Mouse (Mus musculus) CH12.LX (cell line): ENCODE data around the gene Gm20388. TPM values are rescaled to one million over a fixed set of nuclear protein-coding genes. Genes with fewer than 3 reads are reported as not detected.

Source experiments
- DNase-seq: peaks from one replicate; pipeline ENCODE4 v3.0.0-alpha.2; 2013; ENCODE audit errors: extremely low read depth
- H3K27ac ChIP-seq: 2 replicates; pipeline ENCODE4 v1.5.1; 2012; ENCODE audit warnings: low read depth, mild to moderate bottlenecking, control low read depth, moderate library complexity; ENCODE audit not compliant: insufficient read depth
- H3K27me3 ChIP-seq: replicated peaks from 2 replicates; pipeline ENCODE3; 2012; ENCODE audit warnings: inconsistent platforms
- H3K36me3 ChIP-seq, 2 experiments: replicated peaks in 1 of 2; 2 replicates each; pipeline versions ENCODE3 to v1.6.1; 2012; ENCODE audit warnings: inconsistent platforms in 1 of 2, low read length in 1 of 2, mild to moderate bottlenecking in 1 of 2, mixed read lengths in 1 of 2, moderate library complexity in 1 of 2; ENCODE audit not compliant: control insufficient read depth in 1 of 2, insufficient read depth in 1 of 2
- H3K4me1 ChIP-seq, 2 experiments: 2 replicates each; pipeline ENCODE4 v1.6.1; 2012; ENCODE audit warnings: inconsistent platforms in 1 of 2, moderate library complexity in 1 of 2; ENCODE audit not compliant: insufficient read depth in 2 of 2, control insufficient read depth in 1 of 2
- H3K4me2 ChIP-seq: 2 replicates; pipeline ENCODE4 v1.6.1; 2012; ENCODE audit warnings: low read depth, mild to moderate bottlenecking, control low read depth; ENCODE audit not compliant: poor library complexity, insufficient read depth, severe bottlenecking
- H3K4me3 ChIP-seq, 3 experiments: fragments of 150-350 bp in 1 of 3; sonication (generic) in 1 of 3; replicated peaks in 1 of 3; 2 replicates each; pipeline versions ENCODE3 to v1.5.1; 2011 to 2012; ENCODE audit warnings: low read depth in 2 of 3, low read length in 2 of 3, mild to moderate bottlenecking in 2 of 3, moderate library complexity in 2 of 3, control low read depth in 1 of 3, improper control_type of control experiment in 1 of 3, inconsistent platforms in 1 of 3, mixed read lengths in 1 of 3; ENCODE audit not compliant: poor library complexity in 1 of 3
- H3K79me2 ChIP-seq: replicated peaks from 2 replicates; pipeline ENCODE4 v1.6.1; 2012; ENCODE audit warnings: mild to moderate bottlenecking, moderate library complexity; ENCODE audit not compliant: control insufficient read depth, poor library complexity, insufficient read depth, severe bottlenecking; ENCODE audit errors: extremely low read depth
- H3K9ac ChIP-seq: 2 replicates; pipeline ENCODE4 v1.6.1; 2012; ENCODE audit warnings: low read depth, mild to moderate bottlenecking, control low read depth, moderate library complexity; ENCODE audit not compliant: insufficient read depth
- H3K9me3 ChIP-seq: replicated peaks from 2 replicates; pipeline ENCODE3; 2012; ENCODE audit warnings: low read length, inconsistent platforms, mixed read lengths
- ETS1 ChIP-seq: conservative IDR thresholded peaks from 2 replicates; pipeline ENCODE4 v1.6.1; 2012; ENCODE audit warnings: low read depth, mild to moderate bottlenecking, inconsistent platforms, low read length, improper control_type of control experiment, moderate library complexity
- GABPA ChIP-seq: IDR thresholded peaks from 2 replicates; pipeline ENCODE4 v1.6.1; 2012; ENCODE audit warnings: low read depth, low read length, improper control_type of control experiment, inconsistent platforms; ENCODE audit not compliant: insufficient replicate concordance
- KAT2A ChIP-seq: IDR thresholded peaks from 2 replicates; pipeline ENCODE4 v1.6.1; 2012; ENCODE audit warnings: low read length, improper control_type of control experiment, inconsistent platforms; ENCODE audit not compliant: insufficient replicate concordance
- MAX ChIP-seq: IDR thresholded peaks from 2 replicates; pipeline ENCODE4 v1.6.1; 2011; ENCODE audit warnings: low read length, improper control_type of control experiment
- MAZ ChIP-seq: IDR thresholded peaks from 2 replicates; pipeline ENCODE4 v1.6.1; 2012; ENCODE audit warnings: low read depth, mild to moderate bottlenecking, inconsistent platforms, low read length, improper control_type of control experiment, moderate library complexity
- MYC ChIP-seq: IDR thresholded peaks from 2 replicates; pipeline ENCODE4 v1.6.1; 2011; ENCODE audit warnings: low read depth, mild to moderate bottlenecking, improper control_type of control experiment, low read length
- NRF1 ChIP-seq: IDR thresholded peaks from 2 replicates; pipeline ENCODE4 v1.6.1; 2014; ENCODE audit warnings: low read depth, mild to moderate bottlenecking, inconsistent platforms, low read length, improper control_type of control experiment, moderate library complexity
- POLR2A ChIP-seq: IDR thresholded peaks from 2 replicates; pipeline ENCODE4 v1.6.1; 2011; ENCODE audit warnings: low read depth, mild to moderate bottlenecking, improper control_type of control experiment, low read length
- RAD21 ChIP-seq: IDR thresholded peaks from 2 replicates; pipeline ENCODE4 v1.6.1; 2011; ENCODE audit warnings: low read depth, mild to moderate bottlenecking, low read length, improper control_type of control experiment, moderate library complexity
- RCOR1 ChIP-seq: conservative IDR thresholded peaks from 2 replicates; pipeline ENCODE4 v1.6.1; 2012; ENCODE audit warnings: low read depth, mild to moderate bottlenecking, inconsistent platforms, low read length, improper control_type of control experiment
- SIN3A ChIP-seq: IDR thresholded peaks from 2 replicates; pipeline ENCODE4 v1.6.1; 2012; ENCODE audit warnings: low read length, improper control_type of control experiment, inconsistent platforms
- SMC3 ChIP-seq: IDR thresholded peaks from 2 replicates; pipeline ENCODE4 v1.6.1; 2011; ENCODE audit warnings: low read depth, low read length, improper control_type of control experiment
- USF1 ChIP-seq: IDR thresholded peaks from 2 replicates; pipeline ENCODE4 v1.6.1; 2014; ENCODE audit warnings: low read depth, mild to moderate bottlenecking, inconsistent platforms, low read length, improper control_type of control experiment
- ZKSCAN1 ChIP-seq: IDR thresholded peaks from 2 replicates; pipeline ENCODE4 v1.6.1; 2012; ENCODE audit warnings: low read depth, inconsistent platforms, low read length, improper control_type of control experiment, borderline replicate concordance
- dilution Hi-C: fragments of 300-500 bp; cut with MboI; formaldehyde crosslinking; loops from 2 replicates; pipeline ENCODE4 v1.14.3; 2020; ENCODE audit warnings: low sequenced_read_pairs; ENCODE audit not compliant: extremely low pct_unique_long_range_greater_than_20kb, extremely low pct_ligation_motif_present
- in situ Hi-C: fragments of 300-500 bp; cut with MboI; formaldehyde crosslinking; loops from 3 replicates; pipeline ENCODE4 v1.14.3; 2019; ENCODE audit warnings: low sequenced_read_pairs, low pct_ligation_motif_present, low pct_unique_long_range_greater_than_20kb, mixed read lengths
- polyA plus RNA-seq: library from polyadenylated mRNA; unstranded; fragments of >175 nt; gene quantifications from 2 replicates; pipeline ENCODE4 v1.2.1, GENCODE M21; 2012; ENCODE audit warnings: low read depth; ENCODE audit not compliant: insufficient read length
- total RNA-seq, 2 experiments: library from RNA; depleted of rRNA; stranded (reverse); fragments of 300-350 nt in 1 of 2; fragments of >200 nt in 1 of 2; gene quantifications; 2 replicates each; pipeline ENCODE4 v1.2.3; 2012 to 2014

Gm20388 gene
- total and polyA plus RNA-seq, 3 experiments: 14.8 to 26.3 (median 22.2) TPM

DNA sequence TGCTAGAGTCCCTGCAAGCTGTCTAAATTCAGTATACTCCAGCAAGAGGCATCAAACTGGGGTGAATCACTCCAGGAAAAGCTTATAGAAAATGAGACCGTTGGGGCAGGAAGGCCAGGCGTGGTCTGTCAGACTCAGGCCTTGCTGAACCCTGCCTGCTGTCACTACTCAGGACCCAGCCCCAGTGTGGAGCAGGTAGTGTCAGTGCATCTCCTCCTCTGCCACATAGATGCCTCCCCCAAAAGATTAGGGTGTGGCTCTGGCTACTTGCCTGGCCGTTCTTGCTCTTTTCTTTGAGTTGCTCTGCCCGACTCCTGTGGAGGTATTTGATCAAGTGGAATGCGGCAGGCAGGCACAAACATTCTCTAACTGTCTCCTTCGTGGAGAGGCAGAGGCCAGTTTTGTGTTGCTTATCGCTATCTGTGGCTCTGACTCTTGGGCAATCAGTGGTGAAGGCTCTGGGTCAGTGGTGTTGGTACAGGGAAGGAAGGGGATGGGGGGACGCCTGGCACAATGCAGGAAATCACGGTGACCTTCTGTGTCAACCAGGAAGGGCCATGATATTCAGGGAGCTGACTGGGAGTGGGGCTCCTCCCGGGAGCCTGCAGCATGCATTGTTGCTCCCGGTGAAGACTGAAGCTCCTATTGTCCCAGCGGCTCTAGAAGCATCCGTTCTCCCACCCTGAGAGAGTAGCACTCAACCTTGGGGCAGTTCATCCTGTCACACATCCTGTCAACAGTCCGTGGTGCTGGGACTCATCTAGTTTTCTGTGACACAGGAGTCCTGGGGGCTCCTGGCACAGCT is 215.9 kb downstream of the Gm20388 start:
- no peak overlapping the region for H3K27ac ChIP-seq
- dilution Hi-C loops: no loop called here
- H3K4me2 ChIP-seq: no peak overlapping the region

DNA sequence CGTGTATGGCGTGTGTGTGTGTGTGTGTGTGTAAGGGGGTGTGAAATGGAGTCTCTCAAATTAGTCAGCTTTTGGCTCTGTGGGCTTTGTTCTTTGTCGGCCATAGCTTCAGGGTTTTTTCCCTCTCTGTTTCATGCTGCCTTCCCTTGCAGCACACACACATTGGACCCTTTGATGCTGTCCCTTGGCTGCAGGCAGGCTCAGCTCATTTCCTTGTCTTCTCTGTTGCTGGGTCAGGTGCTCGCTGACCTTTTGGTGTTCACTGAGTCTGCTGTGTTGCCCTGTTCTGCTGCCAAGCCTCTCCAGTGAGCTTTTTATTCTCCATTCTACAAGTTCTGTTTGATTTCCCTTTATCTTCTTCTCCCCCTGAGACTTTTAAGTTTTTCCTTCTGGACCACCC is 218.9 kb downstream of the Gm20388 start:
- no peaks in the 10 kb centered on the region for H3K79me2 ChIP-seq
- H3K4me2 ChIP-seq: no peak overlapping the region
- no peak for DNase-seq
- H3K36me3 ChIP-seq: no peaks in the 10 kb centered on the region
- TF ChIP-seq ETS1 (no peak), USF1 (no peak), MAX (no peak), NRF1 (no peak), SIN3A (no peak), RAD21 (no peak), POLR2A (no peak), SMC3 (no peak), GABPA (no peak)
- in situ Hi-C loops: no loop called here
- H3K4me3 ChIP-seq: no peak overlapping the region
- H3K9ac ChIP-seq: no peak overlapping the region
- dilution Hi-C loops: no loop called here
- peaks cover 90% of the 10 kb centered on the region for H3K27me3 ChIP-seq
- H3K4me1 ChIP-seq: no peaks in the 10 kb centered on the region
- H3K27ac ChIP-seq: no peak overlapping the region
- H3K9me3 ChIP-seq: peaks cover 8% of the 10 kb centered on the region

More for the DNA sequence above, 215.9 kb downstream of the Gm20388 start:
- no peaks in the 10 kb centered on the region for H3K36me3 ChIP-seq
- H3K9ac ChIP-seq: no peak overlapping the region
- TF ChIP-seq KAT2A: no peak
- peaks cover 8% of the 10 kb centered on the region for H3K9me3 ChIP-seq
- no peak for DNase-seq
- H3K4me3 ChIP-seq: no peak overlapping the region
- peaks cover 88% of the 10 kb centered on the region for H3K27me3 ChIP-seq
- in situ Hi-C loops: no loop called here
- H3K4me1 ChIP-seq: no peaks in the 10 kb centered on the region
- no peaks in the 10 kb centered on the region for H3K79me2 ChIP-seq

DNA sequence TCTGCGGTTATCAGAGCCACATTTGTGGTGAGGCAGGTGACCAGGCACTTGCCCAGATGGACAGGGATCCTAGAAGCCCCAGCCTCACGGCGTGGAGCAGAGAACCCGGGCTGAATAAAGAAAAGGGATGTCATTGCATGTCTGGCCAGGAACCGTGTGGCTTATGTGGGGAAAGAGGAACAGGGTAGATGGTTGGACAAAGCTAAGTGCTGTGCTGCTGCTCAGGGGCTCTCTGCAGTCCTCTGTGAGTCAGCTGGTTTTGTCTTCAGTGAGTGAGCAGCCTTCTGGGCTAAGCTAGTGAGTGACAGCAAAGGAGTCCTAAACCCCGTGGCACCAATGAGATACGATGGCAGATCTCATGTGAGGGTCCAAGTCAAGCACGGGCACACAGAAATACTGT is 220.5 kb downstream of the Gm20388 start:
- no peak for DNase-seq
- Histone ChIP-seq H3K4me1 (no peaks in the 10 kb centered on the region), H3K9me3 (peaks cover 8% of the 10 kb centered on the region), H3K27ac (no peak overlapping the region), H3K4me3 (no peak overlapping the region), H3K4me2 (no peak overlapping the region), H3K79me2 (no peaks in the 10 kb centered on the region), H3K27me3 (peaks cover 89% of the 10 kb centered on the region), H3K36me3 (no peaks in the 10 kb centered on the region), H3K9ac (no peak overlapping the region)
- in situ Hi-C loops: no loop called here
- TF ChIP-seq MAZ: no peak
- TF ChIP-seq MYC: no peak
- no peak for TF ChIP-seq RCOR1
- no peak for TF ChIP-seq POLR2A
- TF ChIP-seq ZKSCAN1: no peak
- dilution Hi-C loops: no loop called here
